Mouse (Mus musculus): ENCODE results near the gene Ninj2. TPM values are rescaled to one million over a fixed set of nuclear protein-coding genes. Genes with fewer than 3 reads are reported as not detected.

Gene Ninj2
- polyA plus RNA-seq, 1 experiment from 2014 or later, result not detected

GRCm38 (mm10) chr6:120197964-120198363, 104.8 kb downstream of the Ninj2 start:
- Histone ChIP-seq H3K4me1 (replicated peaks; ENCODE audit: control insufficient read depth, insufficient read depth, low read length) (peaks cover 2% of the 10 kb centered on the region; the same call in 1 of the 2 replicates), H3K27me3 (ENCODE audit: control insufficient read depth, insufficient read depth, low read length) (no peaks in the 10 kb centered on the region), H3K36me3 (ENCODE audit: control insufficient read depth, insufficient read depth, low read length) (no peaks in the 10 kb centered on the region), H3K4me2 (replicated peaks; ENCODE audit: low read depth, low read length) (no peak overlapping the region), H3K9me3 (ENCODE audit: control insufficient read depth, low read length) (no peaks in the 10 kb centered on the region), H3K4me3 (ENCODE audit: low read depth, low read length) (no peak overlapping the region), H3K9ac (ENCODE audit: low read depth, low read length) (no peak overlapping the region), H3K27ac (ENCODE audit: low read depth, low read length) (no peak overlapping the region)
- DNase-seq (ENCODE audit: low spot score) (peak; percentile 87), ATAC-seq (ENCODE audit: low FRiP score) (no peak; the same call in 1 of the 2 replicates)
- WGBS, result 38% methylated on average over 9 of the region's 9 CpGs

GRCm38 (mm10) chr6:120199638-120200394, 106.7 kb downstream of the Ninj2 start:
- no peak overlapping the region for H3K9ac ChIP-seq (ENCODE audit: low read depth, low read length)
- no peak overlapping the region for H3K4me3 ChIP-seq (ENCODE audit: low read depth, low read length)
- no peak overlapping the region for H3K4me2 ChIP-seq (replicated peaks; ENCODE audit: low read depth, low read length)
- H3K36me3 ChIP-seq (ENCODE audit: control insufficient read depth, insufficient read depth, low read length), result no peaks in the 10 kb centered on the region
- no peaks in the 10 kb centered on the region for H3K9me3 ChIP-seq (ENCODE audit: control insufficient read depth, low read length)
- DNase-seq (ENCODE audit: low spot score) (peak; percentile 65), ATAC-seq (ENCODE audit: low FRiP score) (peak; percentile 33; the same call in 1 of the 2 replicates)
- H3K4me1 ChIP-seq (replicated peaks; ENCODE audit: control insufficient read depth, insufficient read depth, low read length), result peaks cover 2% of the 10 kb centered on the region; the same call in 1 of the 2 replicates
- WGBS, result 26% methylated on average over 10 of the region's 10 CpGs
- H3K27me3 ChIP-seq (ENCODE audit: control insufficient read depth, insufficient read depth, low read length), result no peaks in the 10 kb centered on the region
- no peak overlapping the region for H3K27ac ChIP-seq (ENCODE audit: low read depth, low read length)

GRCm38 (mm10) chr6:120201956-120202355, 108.8 kb downstream of the Ninj2 start:
- no peaks in the 10 kb centered on the region for H3K27me3 ChIP-seq (ENCODE audit: control insufficient read depth, insufficient read depth, low read length)
- H3K4me2 ChIP-seq (replicated peaks; ENCODE audit: low read depth, low read length), result no peak overlapping the region
- H3K9me3 ChIP-seq (ENCODE audit: control insufficient read depth, low read length), result no peaks in the 10 kb centered on the region
- H3K36me3 ChIP-seq (ENCODE audit: control insufficient read depth, insufficient read depth, low read length), result no peaks in the 10 kb centered on the region
- H3K4me1 ChIP-seq (replicated peaks; ENCODE audit: control insufficient read depth, insufficient read depth, low read length), result peaks cover 2% of the 10 kb centered on the region; the same call in 1 of the 2 replicates
- no peak for DNase-seq (ENCODE audit: low spot score)
- peak overlapping the region; percentile 58; the same call in 1 of the 2 replicates for H3K27ac ChIP-seq (ENCODE audit: low read depth, low read length)
- H3K9ac ChIP-seq (ENCODE audit: low read depth, low read length), result 0 out of 2 replicates have a peak overlapping the region, but pooled peaks have one; percentile 1
- H3K4me3 ChIP-seq (ENCODE audit: low read depth, low read length), result no peak overlapping the region
- WGBS, result 46% methylated on average over 6 of the region's 6 CpGs
- ATAC-seq (ENCODE audit: low FRiP score), result no peak

- DNase-seq (ENCODE audit: low spot score) (no peak), ATAC-seq (ENCODE audit: low FRiP score) (peak; percentile 51)
- H3K4me2 ChIP-seq (replicated peaks; ENCODE audit: low read depth, low read length), result no peak overlapping the region
- H3K27me3 ChIP-seq (ENCODE audit: control insufficient read depth, insufficient read depth, low read length), result no peaks in the 10 kb centered on the region
- H3K36me3 ChIP-seq (ENCODE audit: control insufficient read depth, insufficient read depth, low read length), result no peaks in the 10 kb centered on the region
- no peak overlapping the region for H3K4me3 ChIP-seq (ENCODE audit: low read depth, low read length)
- no peak overlapping the region for H3K9ac ChIP-seq (ENCODE audit: low read depth, low read length)
- H3K27ac ChIP-seq (ENCODE audit: low read depth, low read length), result peak overlapping the region; percentile 58; the same call in 1 of the 2 replicates
- H3K9me3 ChIP-seq (ENCODE audit: control insufficient read depth, low read length), result no peaks in the 10 kb centered on the region
- H3K4me1 ChIP-seq (replicated peaks; ENCODE audit: control insufficient read depth, insufficient read depth, low read length), result peaks cover 2% of the 10 kb centered on the region; the same call in 1 of the 2 replicates
- 50% methylated on average over 8 of the region's 8 CpGs for WGBS
Measured at GRCm38 (mm10) chr6:120202406-120202805, 109.3 kb downstream of the Ninj2 start.

GRCm38 (mm10) chr6:120206586-120206985, 113.4 kb downstream of the Ninj2 start:
- Histone ChIP-seq H3K27me3 (ENCODE audit: control insufficient read depth, insufficient read depth, low read length) (no peaks in the 10 kb centered on the region), H3K36me3 (ENCODE audit: control insufficient read depth, insufficient read depth, low read length) (no peaks in the 10 kb centered on the region), H3K4me3 (ENCODE audit: low read depth, low read length) (no peak overlapping the region), H3K4me2 (replicated peaks; ENCODE audit: low read depth, low read length) (no peak overlapping the region), H3K4me1 (replicated peaks; ENCODE audit: control insufficient read depth, insufficient read depth, low read length) (no peaks in the 10 kb centered on the region; the same call in 1 of the 2 replicates), H3K27ac (ENCODE audit: low read depth, low read length) (no peak overlapping the region), H3K9me3 (ENCODE audit: control insufficient read depth, low read length) (no peaks in the 10 kb centered on the region), H3K9ac (ENCODE audit: low read depth, low read length) (no peak overlapping the region)
- no peak for DNase-seq (ENCODE audit: low spot score)
- WGBS, result 93% methylated on average over 5 of the region's 5 CpGs
- no peak for ATAC-seq (ENCODE audit: low FRiP score)

- WGBS, result 84% methylated on average over 6 of the region's 6 CpGs
- H3K4me2 ChIP-seq (replicated peaks; ENCODE audit: low read depth, low read length), result no peak overlapping the region
- no peak for ATAC-seq (ENCODE audit: low FRiP score)
- H3K9me3 ChIP-seq (ENCODE audit: control insufficient read depth, low read length), result no peaks in the 10 kb centered on the region
- no peaks in the 10 kb centered on the region for H3K4me1 ChIP-seq (replicated peaks; ENCODE audit: control insufficient read depth, insufficient read depth, low read length)
- no peaks in the 10 kb centered on the region for H3K36me3 ChIP-seq (ENCODE audit: control insufficient read depth, insufficient read depth, low read length)
- no peaks in the 10 kb centered on the region for H3K27me3 ChIP-seq (ENCODE audit: control insufficient read depth, insufficient read depth, low read length)
- no peak overlapping the region for H3K9ac ChIP-seq (ENCODE audit: low read depth, low read length)
- DNase-seq (ENCODE audit: low spot score), result no peak
- H3K27ac ChIP-seq (ENCODE audit: low read depth, low read length), result no peak overlapping the region
- no peak overlapping the region for H3K4me3 ChIP-seq (ENCODE audit: low read depth, low read length)
Measured at GRCm38 (mm10) chr6:120211536-120211935, 118.4 kb downstream of the Ninj2 start.

- no peaks in the 10 kb centered on the region for H3K27me3 ChIP-seq (ENCODE audit: control insufficient read depth, insufficient read depth, low read length)
- H3K9ac ChIP-seq (ENCODE audit: low read depth, low read length), result no peak overlapping the region
- H3K36me3 ChIP-seq (ENCODE audit: control insufficient read depth, insufficient read depth, low read length), result no peaks in the 10 kb centered on the region
- ATAC-seq (ENCODE audit: low FRiP score) (no peak), DNase-seq (ENCODE audit: low spot score) (no peak)
- H3K27ac ChIP-seq (ENCODE audit: low read depth, low read length), result no peak overlapping the region
- no peak overlapping the region for H3K4me3 ChIP-seq (ENCODE audit: low read depth, low read length)
- H3K9me3 ChIP-seq (ENCODE audit: control insufficient read depth, low read length), result no peaks in the 10 kb centered on the region
- 89% methylated on average over 1 of the region's 1 CpGs for WGBS
- no peak overlapping the region for H3K4me2 ChIP-seq (replicated peaks; ENCODE audit: low read depth, low read length)
- no peaks in the 10 kb centered on the region for H3K4me1 ChIP-seq (replicated peaks; ENCODE audit: control insufficient read depth, insufficient read depth, low read length)
Measured at GRCm38 (mm10) chr6:120216702-120217101, 123.6 kb downstream of the Ninj2 start.

GRCm38 (mm10) chr6:120219281-120219680, 126.1 kb downstream of the Ninj2 start:
- ATAC-seq (ENCODE audit: low FRiP score) (no peak), DNase-seq (ENCODE audit: low spot score) (no peak)
- WGBS, result 78% methylated on average over 2 of the region's 2 CpGs
- no peak overlapping the region for H3K27ac ChIP-seq (ENCODE audit: low read depth, low read length)
- no peaks in the 10 kb centered on the region for H3K36me3 ChIP-seq (ENCODE audit: control insufficient read depth, insufficient read depth, low read length)
- no peaks in the 10 kb centered on the region for H3K9me3 ChIP-seq (ENCODE audit: control insufficient read depth, low read length)
- no peaks in the 10 kb centered on the region for H3K27me3 ChIP-seq (ENCODE audit: control insufficient read depth, insufficient read depth, low read length)
- H3K9ac ChIP-seq (ENCODE audit: low read depth, low read length), result no peak overlapping the region
- no peaks in the 10 kb centered on the region for H3K4me1 ChIP-seq (replicated peaks; ENCODE audit: control insufficient read depth, insufficient read depth, low read length)
- no peak overlapping the region for H3K4me3 ChIP-seq (ENCODE audit: low read depth, low read length)
- H3K4me2 ChIP-seq (replicated peaks; ENCODE audit: low read depth, low read length), result no peak overlapping the region

GRCm38 (mm10) chr6:120222669-120223068, 129.5 kb downstream of the Ninj2 start:
- ATAC-seq (ENCODE audit: low FRiP score) (no peak), DNase-seq (ENCODE audit: low spot score) (peak; percentile 68)
- no peak overlapping the region for H3K27ac ChIP-seq (ENCODE audit: low read depth, low read length)
- H3K36me3 ChIP-seq (ENCODE audit: control insufficient read depth, insufficient read depth, low read length), result no peaks in the 10 kb centered on the region
- no peaks in the 10 kb centered on the region for H3K9me3 ChIP-seq (ENCODE audit: control insufficient read depth, low read length)
- WGBS, result 24% methylated on average over 6 of the region's 6 CpGs
- no peak overlapping the region for H3K4me3 ChIP-seq (ENCODE audit: low read depth, low read length)
- no peaks in the 10 kb centered on the region for H3K27me3 ChIP-seq (ENCODE audit: control insufficient read depth, insufficient read depth, low read length)
- no peaks in the 10 kb centered on the region; the same call in 1 of the 2 replicates for H3K4me1 ChIP-seq (replicated peaks; ENCODE audit: control insufficient read depth, insufficient read depth, low read length)
- H3K4me2 ChIP-seq (replicated peaks; ENCODE audit: low read depth, low read length), result no peak overlapping the region
- H3K9ac ChIP-seq (ENCODE audit: low read depth, low read length), result no peak overlapping the region

All from hindbrain, embryonic 11.5 days (tissue).